Mouse (Mus musculus) frontal cortex, postnatal 25 days (tissue): ENCODE data around the gene Gatad2a.

Experiments used
- DNase-seq, 2 experiments: peaks; one replicate each; pipeline ENCODE4 v3.0.0; 2022; ENCODE audit warnings: low spot score in 2 of 2

Gatad2a gene

DNA sequence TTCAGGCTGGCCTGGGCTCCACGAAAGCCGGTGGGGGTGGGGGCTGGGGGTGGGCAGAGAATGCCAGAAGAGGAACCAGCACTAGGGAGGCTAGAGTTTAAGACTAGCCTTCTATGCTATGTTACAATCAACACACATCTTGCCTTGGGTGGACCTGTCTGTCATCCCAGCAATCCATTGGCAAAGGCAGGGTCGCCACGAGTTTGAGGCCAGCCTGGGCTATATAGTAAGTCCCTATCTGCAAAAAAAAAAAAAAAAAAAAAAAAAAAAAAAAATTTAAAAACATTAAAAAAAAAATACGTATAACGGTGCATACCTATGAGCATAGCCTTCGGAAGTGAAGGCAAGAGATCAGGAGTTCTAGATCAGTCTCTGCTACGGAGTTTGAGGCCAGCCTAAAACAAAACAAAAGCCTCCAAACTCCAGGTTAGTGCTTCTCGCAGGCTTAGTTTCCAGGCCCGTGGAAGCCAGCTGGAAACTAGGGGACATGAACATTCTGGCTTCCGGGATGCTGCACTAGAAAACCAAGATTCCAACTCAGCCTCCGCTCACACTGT lies 95.2 kb downstream of the Gatad2a start:
- DNase-seq = no peak

DNA sequence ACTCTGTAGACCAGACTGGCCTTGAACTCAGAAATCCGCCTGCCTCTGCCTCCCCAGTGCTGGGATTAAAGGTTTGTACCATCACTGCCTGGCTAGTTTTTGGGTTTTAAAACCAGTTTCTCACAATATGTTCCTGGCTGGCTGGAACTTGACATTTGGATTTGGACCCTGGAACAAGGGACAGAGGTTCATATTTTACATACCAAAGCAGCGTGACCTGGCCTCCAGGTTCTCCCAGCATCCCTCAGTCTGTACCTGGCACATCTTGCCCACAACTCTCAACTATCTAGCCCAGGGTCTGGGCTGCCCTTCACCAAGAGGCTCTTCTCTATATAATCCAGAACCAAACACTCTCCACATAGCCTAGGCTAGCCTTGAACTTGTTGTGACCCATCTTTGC lies 96.3 kb downstream of the Gatad2a start:
- DNase-seq = no peak

DNA sequence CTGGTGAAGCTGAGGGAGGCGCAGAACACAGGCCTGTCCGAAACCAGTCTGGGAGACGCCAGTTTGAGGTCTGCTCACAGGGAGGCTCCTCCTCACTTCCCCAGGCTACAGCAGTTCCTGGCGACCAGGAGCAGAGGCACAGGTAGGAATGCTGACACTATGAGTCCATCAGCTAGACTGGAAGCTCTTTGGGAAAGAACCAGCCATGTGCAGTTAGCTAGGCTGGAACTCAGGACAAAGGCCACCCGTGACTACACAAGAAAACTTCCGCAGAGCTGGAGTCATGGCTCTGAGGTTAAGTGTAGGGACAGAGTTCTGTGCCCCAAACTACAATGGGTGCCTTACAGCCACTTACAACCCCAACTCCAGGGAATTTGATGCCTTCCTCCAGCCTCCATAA lies 98.3 kb downstream of the Gatad2a start:
- no peak for DNase-seq

DNA sequence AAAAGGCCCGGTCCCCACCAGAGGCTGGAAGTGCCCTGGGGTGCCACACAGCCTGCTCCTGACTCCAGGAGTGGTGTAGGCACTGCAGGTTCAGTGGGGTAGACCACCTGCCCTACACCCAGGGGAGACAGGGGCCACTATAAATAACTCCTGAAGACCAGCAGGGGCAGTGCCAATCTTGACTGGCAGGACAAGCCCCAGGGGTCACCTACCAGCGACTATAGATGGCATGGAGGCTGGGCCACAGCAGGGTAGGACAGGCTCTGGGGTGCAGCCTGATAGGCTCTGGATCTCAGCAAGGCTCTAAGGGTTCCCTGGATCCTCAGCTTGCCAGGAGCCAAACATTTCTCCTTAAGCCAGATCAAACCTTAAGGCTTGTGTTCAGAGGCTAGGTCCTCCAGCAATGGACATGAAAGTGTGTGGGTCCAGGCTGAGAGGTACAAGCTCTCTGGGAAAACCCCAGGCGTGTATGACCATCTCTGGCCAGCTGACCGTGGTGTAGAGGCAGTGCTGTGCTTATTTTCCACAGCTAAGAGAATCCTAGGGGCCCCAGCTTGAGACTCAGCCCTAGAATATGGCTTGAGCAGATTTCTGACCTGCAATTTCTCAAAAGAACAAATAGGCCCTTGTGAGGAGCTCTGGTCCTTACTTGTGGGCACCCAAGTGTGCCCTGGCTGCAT lies 100.3 kb downstream of the Gatad2a start:
- no peak for DNase-seq

DNA sequence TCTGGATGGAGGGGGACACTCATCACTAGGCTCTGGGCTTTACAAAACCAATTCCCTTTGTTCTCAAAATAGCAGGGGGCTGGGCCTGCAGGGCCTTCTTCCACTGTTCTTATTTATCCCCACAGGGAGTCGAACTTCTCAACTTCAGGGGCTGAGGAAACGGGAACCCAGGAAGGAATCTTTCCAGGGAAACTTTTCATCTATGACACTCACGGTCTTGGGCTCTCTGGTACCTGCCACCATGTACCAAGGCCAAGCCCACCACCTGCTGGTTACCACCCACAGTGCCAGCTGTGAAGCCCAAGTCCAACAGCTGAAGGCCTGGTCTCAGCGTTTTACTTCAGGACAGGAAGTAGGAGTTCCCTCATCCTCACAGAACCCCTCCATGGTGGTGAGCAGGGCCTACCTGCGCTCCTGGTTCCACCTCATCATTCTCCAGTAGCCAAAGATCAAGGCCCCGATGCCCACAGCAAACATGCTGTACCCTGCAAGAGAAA lies 101.3 kb downstream of the Gatad2a start:
- no peak for DNase-seq

DNA sequence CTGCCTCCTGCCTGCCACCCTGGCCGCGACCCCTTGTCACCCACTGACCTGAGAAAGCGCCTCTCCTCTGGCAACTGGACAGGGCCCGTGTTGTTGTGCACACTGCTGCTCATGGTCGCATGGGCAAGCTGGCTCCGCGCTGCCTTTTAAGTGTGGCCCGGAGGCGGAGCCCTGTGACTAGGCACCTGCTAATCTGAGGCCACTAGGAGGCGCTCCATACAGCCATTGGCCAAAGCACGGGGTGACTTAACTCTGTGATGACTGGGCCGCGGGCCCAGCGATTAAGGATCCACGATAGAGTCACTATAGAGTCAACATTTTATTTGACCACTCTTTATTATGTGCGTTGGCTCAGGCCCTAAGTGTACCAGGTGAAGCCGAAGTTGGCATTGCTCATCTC lies 102.3 kb downstream of the Gatad2a start:
- peak in 1 of 2 experiments; percentile 45 for DNase-seq

DNA sequence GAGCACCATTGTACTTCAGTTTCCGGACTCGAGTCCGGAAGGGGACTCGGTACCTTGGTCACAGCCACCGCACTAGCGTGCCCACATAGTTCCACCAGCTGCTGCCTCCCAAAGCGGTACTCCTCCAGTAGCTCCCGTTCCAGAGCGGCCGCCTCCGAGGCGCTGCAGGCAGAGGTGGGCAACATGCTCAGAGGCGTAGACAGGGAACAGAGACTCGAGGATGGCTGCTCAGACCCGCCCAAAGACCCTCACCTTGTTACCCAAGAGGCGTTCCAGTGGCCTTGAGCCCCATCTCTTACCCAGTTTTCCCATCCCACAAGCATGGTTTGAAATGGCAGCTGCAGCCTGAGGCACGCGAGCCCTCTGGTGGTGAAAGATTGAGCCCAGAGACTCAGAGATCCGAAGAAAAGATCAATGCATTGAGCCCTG lies 105.4 kb downstream of the Gatad2a start:
- peak; percentile 53 to 57 for DNase-seq

DNA sequence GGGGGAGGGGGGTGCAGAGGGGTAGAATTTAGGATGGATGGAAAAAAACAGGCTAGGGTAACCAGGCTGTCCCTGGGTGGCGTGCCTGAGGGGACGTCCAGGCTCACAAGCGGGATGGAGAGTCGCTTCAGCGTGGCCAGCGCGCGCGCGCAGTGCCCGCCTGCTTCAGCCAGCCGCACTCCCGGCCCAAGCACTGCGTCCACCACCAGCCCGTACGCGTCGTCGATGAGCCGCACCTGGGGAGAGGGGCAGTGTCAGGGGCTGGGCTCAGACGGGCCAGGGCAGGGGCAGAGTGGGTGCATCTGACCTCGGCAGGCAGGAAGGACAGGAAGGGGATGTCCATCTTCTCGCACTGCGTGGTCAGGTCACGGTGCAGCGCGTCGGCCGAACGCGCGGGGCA lies 107.3 kb downstream of the Gatad2a start:
- no peak for DNase-seq

DNA sequence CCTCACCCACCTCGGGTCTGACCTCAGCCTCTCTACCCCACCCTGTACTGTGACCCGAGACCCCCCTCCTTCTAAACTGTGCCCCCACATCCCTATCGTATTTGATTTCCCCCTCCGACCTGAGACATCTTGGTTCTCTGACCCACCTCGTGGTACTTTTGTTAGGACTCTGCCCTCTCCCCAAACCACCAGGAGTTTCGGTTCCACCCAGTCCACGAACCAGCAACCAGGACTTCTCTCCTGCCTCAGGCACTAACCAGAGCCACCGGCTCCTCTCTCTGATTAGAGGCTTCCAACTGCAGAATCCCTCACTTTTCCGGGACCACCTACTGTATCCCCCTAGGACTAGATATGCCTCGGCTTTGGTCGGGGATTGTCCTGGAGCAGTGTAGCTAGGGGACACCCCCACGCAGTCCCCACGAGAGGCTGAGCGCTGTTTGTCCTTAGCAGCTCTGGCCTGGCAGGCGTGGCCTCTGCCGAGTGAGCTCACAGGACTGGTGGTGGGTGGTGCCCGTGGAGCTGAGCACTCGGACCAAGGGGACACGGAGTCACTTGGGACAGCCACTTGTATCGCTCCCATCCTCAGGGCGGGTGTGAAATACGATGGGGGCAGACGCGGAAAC lies 107.8 kb downstream of the Gatad2a start:
- no peak for DNase-seq

DNA sequence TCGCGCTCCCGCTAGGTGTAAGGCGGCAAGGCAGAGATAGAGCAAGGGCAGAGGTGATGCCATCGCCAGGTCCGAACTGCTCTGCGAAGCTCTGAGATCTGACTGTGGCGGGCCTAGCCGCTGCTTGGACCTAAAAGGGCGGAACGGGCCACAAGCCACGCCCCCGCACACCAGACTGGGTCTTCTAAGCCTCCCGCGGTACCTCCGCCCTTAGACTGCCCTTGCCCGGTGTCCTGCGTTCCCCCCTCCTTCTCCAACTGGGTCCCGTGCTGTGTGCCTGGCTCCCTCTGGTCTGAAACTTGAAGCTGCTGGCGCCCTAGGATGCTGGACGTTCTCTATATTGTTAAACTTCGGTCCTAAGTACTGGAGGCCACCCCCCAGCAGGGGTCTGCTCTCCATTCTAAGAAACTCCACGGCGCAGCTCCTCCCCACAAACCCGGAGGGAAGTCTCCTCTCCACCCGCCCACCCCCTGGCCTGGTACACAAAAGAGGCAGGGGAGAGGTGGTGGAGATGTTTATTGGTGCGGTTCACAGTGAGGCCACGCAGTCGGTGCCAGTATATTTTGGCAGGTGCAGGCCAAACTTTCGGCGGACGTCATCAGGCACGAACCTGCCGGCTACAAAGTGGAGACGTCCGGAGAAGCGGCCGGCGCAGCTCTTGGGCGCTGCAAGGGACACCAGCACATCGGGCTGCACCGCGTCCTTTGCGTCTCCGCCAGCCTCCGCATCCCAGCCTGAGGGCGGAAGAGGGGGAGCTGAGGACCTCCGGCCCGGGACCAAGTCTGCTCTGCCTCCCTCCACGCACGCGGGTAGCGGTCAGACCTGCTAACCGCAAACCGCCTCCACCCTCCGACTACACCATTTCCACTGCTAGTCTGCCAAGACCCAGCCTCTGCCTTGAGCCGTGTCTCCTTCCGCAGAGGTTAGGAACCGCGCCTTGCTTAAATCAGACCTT lies 108.6 kb downstream of the Gatad2a start, which contains the start of gene Cilp2:
Gene Cilp2, minus strand, starts transcription at position 399 of the 955 bp plus-strand sequence.
- no peak for DNase-seq

DNA sequence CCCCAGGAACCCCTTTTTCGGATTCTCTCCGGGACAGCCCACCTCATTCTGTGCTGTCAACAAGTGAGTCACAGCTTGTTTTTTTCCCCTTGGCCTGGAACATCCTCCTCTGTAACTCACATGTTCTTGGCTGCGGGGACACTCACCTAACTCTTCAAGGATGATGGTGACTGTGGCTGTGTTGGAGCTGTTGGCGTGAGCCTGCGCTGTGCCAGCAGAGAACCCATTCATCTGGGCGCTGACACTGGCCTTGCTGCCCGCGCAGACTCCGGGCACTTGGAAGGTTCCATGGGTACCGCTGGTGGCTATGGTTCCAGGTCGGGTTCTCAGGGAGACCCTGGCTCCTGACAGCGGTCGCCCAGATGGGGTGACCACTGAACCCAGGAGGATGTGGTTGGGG lies 112.0 kb downstream of the Gatad2a start:
- DNase-seq = no peak

DNA sequence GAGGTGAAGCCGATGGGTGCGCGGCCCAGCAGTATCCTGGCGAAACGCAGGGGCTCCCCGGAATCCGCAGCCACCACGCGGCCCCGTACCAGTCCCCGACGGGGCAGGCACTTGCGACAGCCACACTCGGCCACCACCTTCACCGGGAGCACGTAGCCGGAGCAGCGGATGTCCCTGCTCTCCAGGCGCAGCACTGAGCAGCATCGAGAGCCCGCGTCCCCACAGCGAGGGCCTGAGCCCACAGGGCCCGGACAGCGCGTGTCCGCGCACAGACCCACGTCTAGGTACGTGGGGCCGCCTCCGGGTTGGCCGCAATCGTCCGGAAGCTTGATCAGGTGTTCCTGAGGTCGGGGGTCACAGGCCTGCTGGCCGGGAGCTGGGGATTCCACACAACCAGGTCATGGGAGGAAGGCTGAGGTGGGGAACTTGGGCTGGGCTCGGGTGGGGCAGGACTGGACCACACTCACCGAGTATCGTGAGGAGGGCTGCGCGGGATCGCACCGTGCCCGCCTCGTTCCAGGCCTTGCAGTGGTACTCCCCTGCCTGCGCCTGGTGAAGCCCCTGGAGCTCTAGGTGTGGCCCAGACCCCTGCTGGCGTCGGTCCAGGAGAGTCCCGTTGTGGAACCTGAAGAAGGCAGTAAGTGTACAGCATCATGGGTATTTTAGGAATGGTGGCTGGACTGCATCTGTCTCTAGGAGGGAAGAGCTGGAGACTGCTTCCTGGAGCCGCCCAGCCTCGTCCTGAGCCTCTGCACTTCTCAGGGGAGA lies 113.2 kb downstream of the Gatad2a start:
- DNase-seq = no peak

DNA sequence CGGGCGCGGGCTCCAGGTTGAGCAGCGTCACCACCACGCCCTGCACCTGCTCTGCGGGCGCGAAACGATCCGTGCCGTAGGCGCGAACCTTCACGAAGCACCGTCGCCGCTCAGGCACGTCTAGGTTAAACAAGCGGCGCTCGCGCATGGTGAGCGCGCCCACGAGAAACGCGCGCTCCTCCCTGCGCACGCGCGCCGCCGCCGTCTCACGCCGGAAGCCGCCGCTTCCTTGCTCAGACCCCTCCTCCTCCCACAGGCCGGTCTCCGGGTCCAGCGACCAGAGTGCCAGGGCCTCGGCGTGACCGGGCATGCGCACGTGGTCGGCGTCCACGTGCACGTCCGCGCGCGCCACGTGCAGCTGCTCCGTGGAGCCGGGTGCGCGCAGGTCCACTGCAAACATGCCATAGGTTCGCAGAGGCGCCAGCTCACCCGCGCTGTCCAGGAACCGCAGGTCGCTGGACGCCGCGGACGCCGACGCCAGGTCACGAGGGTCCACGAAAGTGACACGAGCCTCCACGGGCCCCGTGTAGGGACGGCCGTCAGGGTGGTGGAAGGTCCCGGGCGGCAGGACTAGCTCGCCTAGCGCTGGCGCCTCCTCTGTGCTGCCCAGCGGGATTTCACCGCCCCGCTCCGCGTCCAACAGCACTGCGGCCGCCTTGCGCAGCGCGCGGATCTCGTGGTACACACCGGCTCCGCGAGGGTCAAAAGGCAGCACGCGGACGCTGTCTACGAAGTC lies 114.0 kb downstream of the Gatad2a start:
- no peak for DNase-seq

DNA sequence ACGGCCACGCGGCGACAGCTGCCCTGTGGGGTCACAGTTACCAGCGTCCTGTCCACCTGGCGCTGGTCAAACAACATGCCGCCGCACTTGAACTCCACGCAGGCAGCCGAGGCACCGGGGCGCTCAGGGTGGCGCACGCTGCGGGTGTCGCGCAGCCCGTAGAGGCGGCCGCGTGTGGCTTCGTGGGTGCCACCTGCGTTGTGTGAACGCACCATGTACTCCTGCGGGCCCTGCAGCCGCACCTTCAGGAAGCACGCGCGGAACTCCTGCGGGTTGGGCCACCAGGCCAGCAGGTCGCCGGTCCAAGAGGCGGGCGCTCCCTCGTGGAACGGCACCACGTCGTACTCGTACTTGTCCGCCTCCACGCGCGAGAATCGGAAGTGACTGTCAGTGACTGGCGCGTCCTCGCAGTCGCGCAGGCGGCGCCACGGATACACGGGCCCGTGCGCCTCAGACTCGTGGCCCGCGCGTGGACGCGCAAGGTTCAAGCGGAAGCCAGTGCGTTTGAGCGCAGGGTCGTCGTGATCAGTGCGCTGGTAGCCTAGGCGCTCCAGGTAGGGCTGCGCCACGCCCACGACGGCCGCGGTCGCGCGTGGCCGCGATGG lies 114.8 kb downstream of the Gatad2a start:
- DNase-seq = no peak

DNA sequence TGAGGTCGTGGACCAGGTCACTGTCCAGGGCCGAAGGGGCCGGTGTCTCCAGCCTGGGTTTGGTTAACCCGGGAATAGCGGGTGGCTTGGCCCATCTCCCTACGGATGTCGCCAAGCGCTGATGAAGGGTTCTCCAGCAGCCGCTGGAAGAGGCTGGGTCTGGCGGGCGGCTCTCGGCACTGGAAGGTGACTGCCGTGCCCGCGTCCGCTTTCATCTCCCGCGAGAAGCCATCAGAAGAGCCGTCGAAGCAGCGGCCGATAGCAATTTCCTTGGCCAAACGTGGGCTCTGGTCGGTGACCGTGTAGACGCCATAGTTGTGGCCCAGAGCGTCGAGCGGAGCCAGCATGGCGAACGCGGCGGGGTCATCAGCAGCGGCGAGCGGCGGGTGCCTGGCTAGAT lies 115.3 kb downstream of the Gatad2a start:
- DNase-seq = no peak

DNA sequence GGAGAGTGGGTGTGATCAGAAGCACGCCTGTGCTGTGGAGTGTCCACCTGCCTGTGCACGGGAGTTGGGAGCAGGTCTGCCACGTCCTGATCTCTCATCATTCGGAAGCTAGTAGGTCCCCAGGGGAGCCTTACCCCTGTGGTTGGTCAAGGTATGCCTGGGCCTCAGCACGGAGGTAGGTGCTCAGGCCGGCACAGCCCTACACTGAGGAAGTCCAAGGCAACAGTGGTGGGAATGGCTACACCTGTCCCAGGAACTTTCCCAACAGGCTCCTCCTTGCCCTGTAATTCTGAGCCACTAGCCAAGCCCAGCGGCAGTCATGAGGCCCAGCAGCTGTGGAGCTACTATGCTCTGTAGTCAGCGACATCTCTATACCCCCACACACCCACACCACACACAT lies 116.5 kb downstream of the Gatad2a start:
- no peak for DNase-seq

DNA sequence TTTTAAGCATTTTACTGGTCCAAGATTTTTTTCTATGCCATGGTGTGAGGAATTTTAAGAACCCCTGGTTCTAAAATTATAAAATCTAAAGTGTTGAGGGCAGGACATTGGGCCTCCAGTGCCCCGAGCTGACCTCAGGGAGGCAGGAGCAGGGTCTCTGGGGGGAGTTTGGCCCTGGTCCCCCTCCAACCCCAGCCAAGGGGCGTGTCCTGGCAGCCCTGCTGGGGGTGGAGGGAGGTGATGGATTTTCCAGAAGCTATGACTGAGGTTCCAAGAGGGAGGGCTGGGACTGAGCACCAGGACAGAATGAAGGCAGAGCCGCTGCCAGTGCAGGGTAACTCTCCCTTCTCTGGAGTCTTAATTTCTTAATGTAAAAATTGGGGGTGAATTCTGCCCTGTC lies 118.2 kb downstream of the Gatad2a start:
- no peak for DNase-seq

DNA sequence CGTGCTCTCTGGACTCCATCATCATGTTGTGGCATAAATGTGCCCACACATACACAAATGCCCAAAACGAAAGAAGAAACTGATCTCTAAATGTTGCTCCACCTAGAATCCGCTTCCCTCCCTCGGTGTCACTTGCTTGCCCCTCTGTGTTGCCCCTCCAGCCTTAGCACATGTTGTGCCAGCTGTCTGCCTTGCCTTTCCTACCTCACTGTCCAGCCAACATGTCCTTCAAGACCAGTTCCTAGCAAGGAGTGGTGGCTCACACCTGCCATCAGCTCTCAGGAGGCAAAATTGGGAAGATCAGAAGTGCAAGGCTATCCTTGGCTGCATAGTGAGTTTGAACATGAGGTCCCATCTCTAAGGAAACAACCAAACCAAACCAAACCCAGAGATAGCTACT lies 118.8 kb downstream of the Gatad2a start:
- no peak for DNase-seq

DNA sequence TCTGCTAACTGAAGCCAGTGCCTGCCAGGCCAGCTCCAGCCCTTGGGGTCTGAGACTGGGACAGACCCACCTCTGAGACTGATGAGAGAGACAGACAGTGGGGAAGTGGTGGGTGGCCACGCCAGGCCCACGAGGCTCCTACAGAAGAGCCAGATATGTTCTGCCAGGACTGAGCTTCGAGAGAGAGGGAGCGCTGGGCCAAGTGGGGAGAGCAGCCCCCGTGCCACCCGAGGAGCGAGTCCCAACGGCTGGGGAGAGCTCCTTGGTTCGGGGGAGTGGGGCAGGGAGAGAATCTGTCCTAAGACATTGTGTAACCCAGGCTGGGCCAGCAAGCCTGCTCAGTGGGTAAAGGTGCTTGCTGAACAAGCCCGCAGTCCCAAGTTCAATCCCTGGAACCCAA lies 119.2 kb downstream of the Gatad2a start:
- no peak for DNase-seq

DNA sequence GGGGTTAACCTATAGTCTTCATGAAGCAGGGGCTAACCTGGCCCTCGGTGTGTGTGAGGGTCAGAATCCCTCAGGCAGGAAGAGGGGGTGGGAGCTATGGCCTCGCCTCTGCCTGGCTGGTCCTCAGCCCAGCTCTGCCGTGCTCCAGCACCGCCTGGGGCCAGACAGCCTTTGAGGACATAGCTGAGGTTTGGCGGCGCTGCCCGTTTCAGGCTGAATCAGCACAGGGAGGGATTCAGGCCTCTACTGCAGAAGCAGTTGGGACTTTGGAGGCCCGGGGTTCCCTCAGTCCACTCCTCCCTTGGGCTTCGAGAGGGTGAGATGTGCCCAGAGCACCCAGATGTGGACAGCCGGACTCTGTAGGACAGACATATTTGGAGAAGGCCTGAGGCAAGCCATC lies 120.1 kb downstream of the Gatad2a start:
- no peak for DNase-seq
